Mouse (Mus musculus): Measurements from ENCODE around the gene Map2k5. TPM values are rescaled to one million over a fixed set of nuclear protein-coding genes. Genes with fewer than 3 reads are reported as not detected.

Map2k5 gene
- polyA plus RNA-seq, 1 experiment from 2014 or later = 33.6 TPM

DNA sequence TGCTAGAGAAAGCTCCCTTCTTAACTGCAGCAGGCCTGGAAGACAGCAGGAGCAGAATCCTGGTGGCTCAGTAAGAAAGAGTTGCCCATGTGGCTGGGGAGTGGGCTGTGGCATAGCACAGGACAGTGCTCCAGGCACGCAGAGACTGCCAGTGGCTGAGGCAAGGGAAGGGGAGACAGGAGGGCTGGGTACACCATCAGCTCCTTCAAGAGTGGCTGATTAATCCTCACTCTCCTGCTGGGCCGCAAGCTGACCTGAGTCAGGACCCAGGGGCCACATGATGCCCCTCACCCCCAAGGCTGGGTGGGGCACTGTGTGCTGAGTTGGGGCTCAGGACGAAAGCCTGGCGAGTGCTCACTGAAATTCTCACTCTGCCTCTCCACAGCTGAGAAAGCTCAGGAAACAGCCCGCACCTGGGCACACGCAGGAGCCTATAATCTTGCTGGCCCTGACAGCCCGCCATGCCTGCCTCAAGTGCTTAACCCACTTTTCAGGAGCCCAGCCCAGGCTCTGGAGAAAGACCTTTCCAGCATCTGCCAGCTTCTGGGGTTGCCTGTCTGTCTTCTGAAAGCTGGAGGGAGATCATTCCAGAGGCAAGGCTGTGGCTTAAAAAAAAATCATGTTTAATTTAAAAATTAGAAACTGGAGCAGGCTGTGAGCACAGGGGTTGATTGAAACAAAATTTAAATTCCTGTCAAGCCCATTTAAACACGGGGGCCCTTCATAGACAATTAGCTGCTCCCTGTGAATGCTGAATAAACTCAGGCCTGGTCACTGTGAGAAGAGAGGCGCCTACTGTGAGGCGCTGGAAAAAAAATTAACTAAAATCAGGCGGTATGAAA, 196.1 kb downstream of the Map2k5 start:
- H3K27me3 ChIP-seq = no peaks in the 10 kb centered on the region
- H3K36me3 ChIP-seq = peaks cover 18% of the 10 kb centered on the region
- no peak overlapping the region for H3K4me2 ChIP-seq
- no peak overlapping the region for H3K4me3 ChIP-seq (replicated peaks)
- no peak for ATAC-seq (replicated peaks; ENCODE audit: low FRiP score)
- WGBS = 74% methylated on average over 11 of the region's 11 CpGs
- H3K27ac ChIP-seq = no peak overlapping the region
- no peaks in the 10 kb centered on the region for H3K9me3 ChIP-seq (replicated peaks)
- H3K4me1 ChIP-seq = no peaks in the 10 kb centered on the region
- H3K9ac ChIP-seq = no peak overlapping the region

DNA sequence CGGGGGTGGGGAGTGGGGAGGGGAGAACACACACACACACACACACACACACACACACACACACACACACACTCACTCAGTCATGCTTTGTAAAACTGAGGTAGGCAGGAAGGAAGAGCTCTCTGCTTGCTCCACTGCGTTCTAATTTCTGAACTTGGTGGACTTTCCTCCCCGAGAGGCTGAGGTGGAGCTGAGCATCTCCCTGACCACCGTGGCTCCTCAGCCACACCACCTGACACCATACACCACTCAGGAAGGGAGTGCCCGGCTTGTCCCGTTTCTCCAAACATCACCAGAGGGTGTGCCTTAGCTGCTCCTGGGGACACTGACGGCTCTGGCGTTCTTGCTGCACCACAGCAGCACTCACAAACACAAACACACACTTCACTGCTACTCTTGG, 199.4 kb downstream of the Map2k5 start:
- Histone ChIP-seq H3K27me3 (no peaks in the 10 kb centered on the region), H3K27ac (no peak overlapping the region), H3K36me3 (peaks cover 15% of the 10 kb centered on the region), H3K4me3 (replicated peaks) (no peak overlapping the region), H3K9me3 (replicated peaks) (no peaks in the 10 kb centered on the region), H3K4me2 (no peak overlapping the region), H3K4me1 (0 out of 2 replicates have a peak, but pooled peaks cover 4% of the 10 kb centered on the region), H3K9ac (no peak overlapping the region)
- 61% methylated on average over 8 of the region's 8 CpGs for WGBS
- ATAC-seq (replicated peaks; ENCODE audit: low FRiP score) = no peak

DNA sequence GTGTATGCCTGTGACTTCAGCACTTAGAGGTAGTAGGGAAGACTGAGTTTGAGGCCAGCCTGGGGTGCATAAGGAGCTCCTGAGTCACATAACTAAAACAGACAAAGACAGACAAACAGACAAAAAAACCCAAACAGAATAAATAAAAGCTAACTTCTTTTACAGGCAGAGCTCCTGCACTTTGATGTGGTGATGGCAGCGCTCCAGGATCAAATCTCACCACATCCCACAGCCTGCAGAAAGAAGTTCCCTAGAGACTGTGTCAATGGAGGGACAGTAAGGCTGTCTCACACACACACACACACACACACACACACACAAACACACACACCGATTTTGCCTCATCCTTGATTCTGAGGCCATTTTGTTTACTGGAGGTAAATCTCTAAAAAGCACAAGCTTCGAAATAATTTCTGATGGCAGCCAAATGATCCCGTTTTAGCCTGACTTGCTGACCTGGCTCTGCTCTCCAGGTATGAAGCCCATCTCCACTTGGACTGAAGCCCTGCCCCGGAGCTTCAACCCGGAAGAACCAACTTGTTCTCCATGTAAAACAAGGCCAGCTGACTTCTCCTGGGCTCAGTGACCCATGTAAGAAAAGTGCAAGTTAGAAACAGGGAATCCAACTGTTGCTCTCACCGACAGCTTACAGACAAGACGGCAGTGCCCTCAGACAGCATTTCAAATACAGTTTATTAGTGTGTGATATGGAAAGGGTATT, 203.5 kb downstream of the Map2k5 start:
- ATAC-seq (replicated peaks; ENCODE audit: low FRiP score) = no peak
- H3K4me3 ChIP-seq (replicated peaks) = no peak overlapping the region
- peaks cover 13% of the 10 kb centered on the region; the same call in 1 of the 2 replicates for H3K4me1 ChIP-seq
- H3K9me3 ChIP-seq (replicated peaks) = no peaks in the 10 kb centered on the region
- no peak overlapping the region for H3K4me2 ChIP-seq
- H3K9ac ChIP-seq = no peak overlapping the region
- 66% methylated on average over 8 of the region's 8 CpGs for WGBS
- H3K27me3 ChIP-seq = no peaks in the 10 kb centered on the region
- peaks cover 1% of the 10 kb centered on the region for H3K36me3 ChIP-seq
- no peak overlapping the region for H3K27ac ChIP-seq

DNA sequence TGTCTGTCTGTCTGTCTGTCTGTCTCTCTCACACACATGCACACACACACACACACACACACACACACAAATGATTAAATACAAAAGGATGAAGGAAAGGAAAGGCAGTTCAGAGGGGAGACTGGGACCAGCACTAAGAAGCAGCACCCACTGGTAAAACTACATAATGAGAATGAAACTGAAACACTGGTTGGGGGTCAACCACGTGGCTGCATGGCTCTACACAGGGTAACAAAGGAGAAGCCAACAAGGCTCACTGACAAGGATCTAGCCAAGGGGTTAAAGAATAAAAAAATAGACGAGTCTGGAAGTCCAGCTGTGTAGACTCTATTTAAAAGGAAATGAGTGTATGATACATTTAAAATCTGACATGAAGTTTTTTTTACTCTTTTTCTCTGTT, 205.8 kb downstream of the Map2k5 start:
- 39% methylated on average over 2 of the region's 2 CpGs for WGBS

DNA sequence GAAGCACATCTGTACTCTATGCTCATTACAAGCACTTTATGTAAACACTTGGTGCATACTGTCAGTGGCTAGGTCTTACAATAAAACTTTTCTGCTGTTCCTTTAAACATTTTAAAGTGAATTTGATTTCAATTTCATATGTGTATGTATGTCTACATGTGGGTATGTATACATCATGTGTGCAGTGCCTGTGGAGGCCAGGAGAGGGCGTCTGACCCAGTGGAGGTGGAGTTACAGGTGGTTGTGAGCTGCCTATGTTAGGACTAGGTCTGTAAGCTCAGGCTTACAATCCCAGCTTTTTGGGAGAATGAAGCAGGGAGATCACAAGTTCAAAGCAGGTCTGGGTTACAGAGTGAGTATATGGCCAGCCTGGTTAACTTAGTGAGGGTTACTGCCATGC, 208.6 kb downstream of the Map2k5 start:
- no peaks in the 10 kb centered on the region for H3K27me3 ChIP-seq
- 86% methylated on average over 1 of the region's 1 CpGs for WGBS
- H3K9me3 ChIP-seq (replicated peaks) = no peaks in the 10 kb centered on the region
- H3K4me3 ChIP-seq (replicated peaks) = no peak overlapping the region
- H3K9ac ChIP-seq = no peak overlapping the region
- no peak overlapping the region for H3K4me2 ChIP-seq
- H3K27ac ChIP-seq = no peak overlapping the region
- peaks cover 9% of the 10 kb centered on the region; the same call in 1 of the 2 replicates for H3K4me1 ChIP-seq
- ATAC-seq (replicated peaks; ENCODE audit: low FRiP score) = no peak
- H3K36me3 ChIP-seq = peaks cover 6% of the 10 kb centered on the region

More for the DNA sequence above, 205.8 kb downstream of the Map2k5 start:
- no peak overlapping the region for H3K4me2 ChIP-seq
- no peak overlapping the region for H3K9ac ChIP-seq
- no peak overlapping the region for H3K4me3 ChIP-seq (replicated peaks)
- H3K27me3 ChIP-seq = no peaks in the 10 kb centered on the region
- H3K27ac ChIP-seq = no peak overlapping the region
- H3K9me3 ChIP-seq (replicated peaks) = no peaks in the 10 kb centered on the region
- peaks cover 13% of the 10 kb centered on the region; the same call in 1 of the 2 replicates for H3K4me1 ChIP-seq
- peaks cover 5% of the 10 kb centered on the region for H3K36me3 ChIP-seq
- ATAC-seq (replicated peaks; ENCODE audit: low FRiP score) = no peak

DNA sequence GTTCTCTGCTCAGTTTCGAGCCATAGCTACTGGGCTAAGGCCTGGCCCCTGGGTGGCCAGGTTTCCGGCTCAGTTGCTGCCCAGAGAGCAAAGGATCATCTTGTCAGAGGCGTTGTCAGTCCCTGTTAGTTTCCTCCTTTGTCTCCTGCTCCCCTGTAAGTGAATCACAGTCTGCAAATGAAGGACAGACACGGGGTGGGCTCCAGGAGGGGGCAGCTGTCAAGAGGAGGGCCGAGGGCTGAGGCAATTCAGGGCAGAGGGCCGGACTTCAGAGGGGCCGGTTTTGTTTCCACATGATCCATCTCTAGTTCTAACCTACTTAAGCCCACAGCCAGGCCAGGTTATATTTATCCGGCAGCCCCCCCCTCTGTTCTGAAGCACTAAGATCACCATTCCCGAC, 212.6 kb downstream of the Map2k5 start:
- Histone ChIP-seq H3K36me3 (peaks cover 18% of the 10 kb centered on the region), H3K9ac (no peak overlapping the region), H3K27me3 (0 out of 2 replicates have a peak, but pooled peaks cover under 1% of the 10 kb centered on the region), H3K4me1 (no peaks in the 10 kb centered on the region), H3K4me3 (replicated peaks) (no peak overlapping the region), H3K9me3 (replicated peaks) (no peaks in the 10 kb centered on the region), H3K4me2 (no peak overlapping the region), H3K27ac (no peak overlapping the region)
- WGBS = 35% methylated on average over 9 of the region's 9 CpGs
- ATAC-seq (replicated peaks; ENCODE audit: low FRiP score) = no peak

DNA sequence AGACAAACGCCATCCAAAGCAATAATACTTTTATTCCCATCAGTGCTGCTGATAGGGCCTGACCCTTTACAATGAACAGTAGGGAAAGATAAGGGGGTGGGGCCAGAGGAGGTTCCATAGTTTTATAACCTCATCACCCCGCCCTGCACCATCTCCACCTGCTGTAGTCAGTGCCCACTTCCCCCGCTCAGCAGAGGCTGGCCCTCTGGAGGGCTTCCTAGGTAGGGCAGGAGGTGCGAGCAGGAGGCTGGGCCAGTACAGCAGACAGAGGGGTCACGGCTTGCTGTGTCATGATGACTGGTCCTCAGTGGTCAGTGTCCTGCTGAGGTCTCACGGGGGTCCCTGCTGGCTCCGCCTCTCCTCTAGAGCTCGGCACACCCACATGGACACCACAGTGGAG, 213.9 kb downstream of the Map2k5 start:
- Histone ChIP-seq H3K27me3 (peaks cover 14% of the 10 kb centered on the region), H3K4me2 (no peak overlapping the region), H3K36me3 (peaks cover 13% of the 10 kb centered on the region), H3K4me3 (replicated peaks) (no peak overlapping the region), H3K27ac (no peak overlapping the region), H3K9ac (no peak overlapping the region), H3K9me3 (replicated peaks) (no peaks in the 10 kb centered on the region), H3K4me1 (no peaks in the 10 kb centered on the region)
- WGBS = 74% methylated on average over 8 of the region's 8 CpGs
- no peak for ATAC-seq (replicated peaks; ENCODE audit: low FRiP score)

DNA sequence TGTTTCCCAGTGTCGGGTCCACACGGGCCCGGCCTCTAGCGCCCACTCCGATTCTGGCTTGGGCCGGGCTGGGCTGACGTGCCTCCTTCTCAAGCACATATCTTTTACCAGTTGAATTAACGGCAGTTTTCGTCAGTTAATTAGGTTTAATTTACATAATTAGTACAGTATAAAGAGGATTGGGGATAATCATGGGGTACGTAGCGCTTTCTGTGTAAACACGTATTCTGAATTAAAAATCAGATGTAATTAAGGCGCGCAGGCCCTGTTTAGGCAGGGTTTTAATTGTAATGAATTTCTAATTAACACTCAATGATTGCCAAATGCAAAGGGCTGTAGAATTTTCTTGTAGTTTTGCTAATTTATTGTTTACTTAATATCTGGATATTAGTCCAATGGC, 225.8 kb downstream of the Map2k5 start:
- ATAC-seq (replicated peaks; ENCODE audit: low FRiP score) = no peak
- Histone ChIP-seq H3K9me3 (replicated peaks) (0 out of 2 replicates have a peak, but pooled peaks cover 5% of the 10 kb centered on the region), H3K4me1 (peaks cover 36% of the 10 kb centered on the region), H3K4me3 (replicated peaks) (no peak overlapping the region), H3K36me3 (no peaks in the 10 kb centered on the region), H3K27ac (no peak overlapping the region), H3K9ac (no peak overlapping the region), H3K4me2 (no peak overlapping the region), H3K27me3 (peaks cover 88% of the 10 kb centered on the region)
- 22% methylated on average over 14 of the region's 14 CpGs for WGBS

DNA sequence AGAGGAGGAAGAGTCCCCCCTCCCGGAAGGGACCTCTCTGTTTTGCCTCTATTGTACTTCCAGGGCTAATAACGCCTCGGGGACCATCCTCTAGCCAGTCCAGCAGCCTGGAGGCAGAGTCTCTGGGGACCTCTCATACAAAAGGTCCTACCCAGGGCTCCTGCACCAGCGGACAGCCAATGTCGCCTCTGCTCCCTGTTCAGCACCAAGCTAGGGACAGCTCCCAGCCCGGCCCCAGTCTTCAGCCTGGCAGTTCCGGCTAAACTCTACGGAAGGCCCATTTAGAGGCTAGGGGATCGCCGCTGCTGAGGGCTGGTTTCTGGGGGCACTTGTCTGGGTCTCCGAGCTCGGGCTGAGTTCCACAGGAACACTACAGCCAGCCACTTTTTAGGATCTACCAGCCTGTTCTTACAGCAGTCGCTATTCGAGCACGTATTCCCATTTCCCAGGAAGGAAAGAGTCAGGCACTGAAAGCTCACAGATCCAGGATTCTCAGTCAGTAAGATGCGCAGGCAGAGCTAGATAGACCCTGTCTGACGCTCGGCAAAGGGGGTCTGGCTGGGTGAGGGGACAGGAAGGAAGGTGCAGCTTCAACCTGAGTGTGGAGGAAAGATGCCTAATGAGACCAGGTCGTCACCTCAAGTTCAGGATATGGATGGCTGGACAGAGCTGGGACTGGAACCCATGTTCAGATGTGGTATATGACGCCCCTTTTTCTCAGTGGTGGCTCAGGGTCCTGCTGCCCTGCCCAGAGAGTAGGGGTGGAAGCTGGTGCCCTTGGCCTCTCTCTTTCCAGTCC, 226.4 kb downstream of the Map2k5 start:
- Histone ChIP-seq H3K9ac (no peak overlapping the region), H3K9me3 (replicated peaks) (0 out of 2 replicates have a peak, but pooled peaks cover 5% of the 10 kb centered on the region)

DNA sequence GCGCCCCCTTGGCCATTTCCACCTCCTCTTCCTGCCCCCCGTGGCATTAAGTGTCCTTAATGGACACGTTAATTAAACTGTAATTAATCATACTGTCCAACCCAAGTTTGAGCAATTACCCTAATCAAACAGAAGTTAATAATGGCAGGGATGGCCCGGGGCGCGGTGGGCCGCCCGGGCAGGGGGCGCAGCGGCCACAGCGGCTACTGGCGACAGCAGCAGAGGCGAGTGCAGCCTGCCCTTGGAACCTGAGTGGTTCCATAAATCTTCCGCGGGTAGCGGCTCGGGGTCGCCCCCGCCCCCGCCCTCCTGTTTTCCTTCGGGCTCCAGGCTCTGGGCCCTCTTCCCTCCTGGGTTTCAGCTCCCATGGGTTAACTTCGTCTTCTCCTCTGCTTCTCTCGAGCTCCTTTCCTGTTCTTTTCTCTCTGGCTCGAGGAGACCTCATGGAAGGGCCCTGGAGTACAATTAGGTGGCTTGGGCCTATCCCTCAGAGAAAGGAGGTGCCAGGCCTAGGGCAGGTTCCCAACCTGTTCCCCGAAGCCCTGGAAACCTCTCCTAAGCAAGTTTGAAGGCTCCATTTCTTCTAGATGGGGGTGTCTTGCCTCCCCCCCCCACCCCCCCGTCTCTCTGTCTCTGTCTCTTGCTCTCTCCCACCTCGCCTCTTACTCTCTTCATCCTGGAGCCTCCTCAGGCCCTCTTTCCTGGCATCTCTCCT, 227.5 kb downstream of the Map2k5 start:
- H3K9me3 ChIP-seq (replicated peaks) = 0 out of 2 replicates have a peak, but pooled peaks cover 5% of the 10 kb centered on the region
- H3K9ac ChIP-seq = no peak overlapping the region
- WGBS = under 1% methylated on average over 27 of the region's 27 CpGs
- H3K4me1 ChIP-seq = peaks cover 53% of the 10 kb centered on the region
- no peak overlapping the region for H3K4me3 ChIP-seq (replicated peaks)
- H3K27ac ChIP-seq = no peak overlapping the region
- no peaks in the 10 kb centered on the region for H3K36me3 ChIP-seq
- H3K27me3 ChIP-seq = peaks cover 95% of the 10 kb centered on the region
- ATAC-seq (replicated peaks; ENCODE audit: low FRiP score) = no peak
- H3K4me2 ChIP-seq = no peak overlapping the region

More for the DNA sequence above, 226.4 kb downstream of the Map2k5 start:
- Histone ChIP-seq H3K4me1 (peaks cover 43% of the 10 kb centered on the region), H3K36me3 (no peaks in the 10 kb centered on the region), H3K27me3 (peaks cover 91% of the 10 kb centered on the region), H3K27ac (no peak overlapping the region), H3K4me2 (0 out of 2 replicates have a peak overlapping the region, but pooled peaks have one; percentile 27), H3K4me3 (replicated peaks) (no peak overlapping the region)
- peak; percentile 76 for ATAC-seq (replicated peaks; ENCODE audit: low FRiP score)
- WGBS = under 1% methylated on average over 20 of the region's 20 CpGs

DNA sequence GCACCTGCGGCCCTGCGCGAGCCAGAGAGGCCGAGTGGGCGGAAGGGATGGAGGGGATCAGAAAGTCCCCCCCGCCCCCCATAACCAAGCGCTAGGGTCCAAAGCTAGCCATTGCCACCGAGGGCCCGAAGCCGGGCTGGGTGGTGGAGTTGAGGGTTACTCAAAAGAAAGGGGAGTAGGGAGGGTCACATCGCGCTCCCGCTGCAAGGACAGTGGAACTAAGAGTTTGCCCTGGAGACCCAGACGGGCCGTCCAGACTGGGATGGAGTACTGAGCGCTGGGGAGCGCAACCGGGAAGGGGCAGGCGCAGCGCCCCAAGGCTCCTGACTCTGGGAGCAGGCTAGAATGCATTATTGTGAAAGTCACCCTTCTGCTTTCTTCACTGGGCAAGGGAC, 228.3 kb downstream of the Map2k5 start:
- H3K27ac ChIP-seq = no peak overlapping the region
- peaks cover 62% of the 10 kb centered on the region for H3K4me1 ChIP-seq
- H3K9me3 ChIP-seq (replicated peaks) = 0 out of 2 replicates have a peak, but pooled peaks cover 5% of the 10 kb centered on the region
- no peak for ATAC-seq (replicated peaks; ENCODE audit: low FRiP score)
- H3K9ac ChIP-seq = no peak overlapping the region
- peak overlapping the region; percentile 49 for H3K4me3 ChIP-seq (replicated peaks)
- H3K36me3 ChIP-seq = no peaks in the 10 kb centered on the region
- H3K4me2 ChIP-seq = peak overlapping the region; percentile 85
- peaks cover 100% of the 10 kb centered on the region for H3K27me3 ChIP-seq
- WGBS = 1% methylated on average over 20 of the region's 20 CpGs

Data from kidney, embryonic 15.5 days (tissue).